Mouse (Mus musculus): ENCODE data around the gene Lmx1a. TPM values are rescaled to one million over a fixed set of nuclear protein-coding genes. Genes with fewer than 3 reads are reported as not detected.

Lmx1a gene
- polyA plus RNA-seq, 1 experiment from 2014 or later = 3.7 TPM

Other genes starting within 250 kb of the Lmx1a start
- gene Lrrc52, start 222.5 kb upstream of the Lmx1a start, polyA plus RNA-seq (2014; fragmentation: Nextera tagmentation; extraction: Ambion mirVana) = not detected in 2 replicates
- 8.2 and 10.2 TPM in 2 replicates for gene Rxrg, start 90.9 kb upstream of the Lmx1a start, polyA plus RNA-seq (2014; fragmentation: Nextera tagmentation; extraction: Ambion mirVana)